Comparison of ENCODE assay signal across 8 mouse cellular contexts in the genomic region with DNA sequence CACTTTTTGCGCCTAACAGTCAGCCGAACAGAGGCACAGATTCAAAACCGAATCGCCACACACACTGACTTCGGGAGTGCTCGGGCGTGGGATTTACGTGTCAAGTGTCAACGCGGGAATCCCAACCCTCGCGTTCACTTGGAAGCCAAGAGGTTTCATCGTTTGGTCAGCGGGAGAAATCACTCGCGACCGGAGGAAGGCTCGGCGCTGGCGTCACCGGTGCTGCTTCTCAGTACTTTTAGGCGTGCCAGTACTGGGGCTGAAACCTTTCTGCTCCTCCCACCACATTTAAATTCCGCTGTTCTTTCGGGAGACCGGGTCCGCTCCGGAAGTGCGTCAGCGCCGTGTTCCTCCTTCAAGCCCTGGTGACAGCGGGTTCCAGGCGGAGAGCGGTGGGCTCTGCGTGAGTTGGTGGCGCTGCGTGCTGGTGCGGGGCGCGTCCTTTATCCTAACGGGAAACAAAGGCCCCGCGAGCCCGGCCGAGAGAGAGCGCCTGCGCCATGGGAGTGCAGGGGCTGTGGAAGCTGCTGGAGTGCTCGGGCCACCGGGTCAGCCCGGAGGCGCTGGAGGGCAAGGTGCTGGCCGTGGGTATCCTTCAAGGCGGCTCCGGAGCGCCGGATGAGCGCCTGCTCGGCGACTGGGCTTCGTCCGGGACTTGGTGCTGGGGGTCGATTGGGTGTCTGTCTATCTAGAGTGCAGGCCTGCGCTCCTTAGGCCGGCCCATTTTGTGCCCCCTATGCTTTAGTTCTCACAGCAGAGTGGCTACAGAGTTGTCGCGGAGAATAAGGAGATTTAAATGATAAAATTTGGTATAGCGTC. TPM values are rescaled to one million over a fixed set of nuclear protein-coding genes. Genes with fewer than 3 reads are reported as not detected.
DNase-seq lines count a peak whose midpoint lies in the region; ATAC-seq lines count a peak whose summit lies in the region.

A gene (plus strand): TSS at position 182 of the 819 bp plus-strand sequence.

- DNase-seq in adipocyte (ENCODE audit: low spot score), result peak; percentile 86
- DNase-seq in embryo, embryonic 10 days (ENCODE audit: low spot score), result peak; percentile 97
- DNase-seq in gastrocnemius, postnatal 10 days, result peak; percentile 65
- peak; percentile 83 to 89 for DNase-seq in left cerebral cortex, postnatal 10 days (ENCODE audit: extremely low spot score in 1 of 2, low spot score in 2 of 2)
- peak; percentile 85 for DNase-seq in right cerebral cortex, postnatal 25 days
- peak; percentile 70 to 74 for DNase-seq in urinary bladder, postnatal 4 days (ENCODE audit: low spot score in 2 of 2)

- intact Hi-C loops in left cerebral cortex, postnatal 10 days (cut with DNase I), result loop anchor here (1.0 kb wide), 1 partner anchor 28 kb away; no protein-coding TSS in a partner anchor

- peak; percentile 99 for ATAC-seq in inflammation-experienced regulatory T-cells, adult 6 months
- ATAC-seq in megakaryocyte-erythroid progenitor cell, adult 5-6 weeks (replicated peaks; ENCODE audit: low FRiP score, low TSS enrichment, poor library complexity, severe bottlenecking), result peak; percentile 97

RNA-seq across cellular contexts. Expression of the gene that starts here (rescaled TPM):
- 10 to 100 TPM; 10.7 to 12.6 TPM for total RNA-seq in gastrocnemius, postnatal 10 days (2021)
- 10 to 100 TPM; 14.8 to 17.8 (median 17.7) TPM for polyA plus RNA-seq in inflammation-experienced regulatory T-cells, adult 6 months (2017; shearing (Covaris generic))
- total RNA-seq in left cerebral cortex, postnatal 10 days (2021), result 10 to 100 TPM; 21.1 to 21.3 TPM
- total RNA-seq in megakaryocyte-erythroid progenitor cell, adult 5-6 weeks (2014; fragmentation: Nextera tagmentation), result 16.9 and 19.3 TPM in 2 replicates
- 16.0 and 18.5 TPM in 2 replicates for total RNA-seq in megakaryocyte-erythroid progenitor cell, adult 5-6 weeks (2017)

Comparison
In these comparisons a context has a peak if more than half of its experiments do, and no peak if none do; other contexts are left out.
1. Peak in every context shown above with its lines: DNase-seq and ATAC-seq.